ENCODE assay signal across 12 mouse cellular contexts in the genomic region with DNA sequence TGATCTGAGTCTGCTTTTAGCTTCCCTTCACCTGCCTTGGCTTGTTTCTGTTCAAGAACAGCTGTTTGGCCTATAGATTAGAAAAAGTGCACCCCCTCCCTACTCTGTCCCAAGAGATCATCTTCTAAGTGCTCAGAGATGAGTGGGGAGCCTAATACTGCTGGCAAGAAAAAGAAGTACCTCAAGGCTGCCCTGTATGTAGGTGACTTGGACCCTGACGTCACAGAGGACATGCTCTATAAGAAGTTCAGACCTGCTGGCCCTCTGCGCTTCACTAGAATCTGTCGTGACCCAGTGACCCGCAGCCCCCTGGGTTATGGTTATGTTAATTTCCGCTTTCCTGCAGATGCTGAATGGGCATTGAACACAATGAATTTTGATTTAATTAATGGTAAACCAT. TPM values are rescaled to one million over a fixed set of nuclear protein-coding genes. Genes with fewer than 3 reads are reported as not detected.
DNase-seq lines count a peak whose midpoint lies in the region; ATAC-seq lines count a peak whose summit lies in the region.
"Had no signal": no experiment of that assay in that cellular context is flagged by ENCODE, and none has a peak within 500 bp of the region (broad histone marks: within the 10 kb centered on the region; RNA-seq: fewer than 3 reads in every experiment).

No protein-coding gene starts in this region.

- no peak for ATAC-seq in intestine, embryonic 15.5 days
- ATAC-seq in intestine, embryonic 16.5 days, result no peak
- no peak for ATAC-seq in forebrain, embryonic 13.5 days
- ATAC-seq in hindbrain, embryonic 16.5 days, result no peak
- ATAC-seq in neural tube, embryonic 14.5 days (ENCODE audit: low read depth), result peak; percentile 35; the same call in 1 of the 2 replicates
- no peak for ATAC-seq in activated CD4-positive, CD25-positive, alpha-beta regulatory T cell, adult 4 months
- no peak for ATAC-seq in kidney, embryonic 14.5 days (ENCODE audit: low FRiP score, low TSS enrichment)

- H3K4me2 ChIP-seq in intestine, embryonic 15.5 days (replicated peaks), result 0 out of 2 replicates have a peak overlapping the region, but pooled peaks have one; percentile 56
- H3K4me2 ChIP-seq in intestine, embryonic 16.5 days (ENCODE audit: low read depth, low read length), result no peak overlapping the region
- peak overlapping the region; percentile 49 for H3K4me2 ChIP-seq in forebrain, embryonic 13.5 days
- H3K4me2 ChIP-seq in hindbrain, embryonic 16.5 days (ENCODE audit: low read length), result peak overlapping the region; percentile 54
- peak overlapping the region; percentile 41 for H3K4me2 ChIP-seq in neural tube, embryonic 14.5 days (ENCODE audit: low read depth, low read length)
- H3K4me2 ChIP-seq in kidney, embryonic 14.5 days (replicated peaks; ENCODE audit: low read depth, low read length), result no peak overlapping the region

- WGBS in intestine, embryonic 15.5 days, result 83% methylated on average over 5 of the region's 5 CpGs
- 81% methylated on average over 5 of the region's 5 CpGs for WGBS in intestine, embryonic 16.5 days
- 72% methylated on average over 5 of the region's 5 CpGs for WGBS in forebrain, embryonic 13.5 days
- WGBS in hindbrain, embryonic 16.5 days, result 53% methylated on average over 5 of the region's 5 CpGs
- WGBS in neural tube, embryonic 14.5 days, result 62% methylated on average over 5 of the region's 5 CpGs
- 88% methylated on average over 5 of the region's 5 CpGs for WGBS in kidney, embryonic 14.5 days

- no peaks in the 10 kb centered on the region for H3K4me1 ChIP-seq in intestine, embryonic 15.5 days (replicated peaks)
- no peaks in the 10 kb centered on the region for H3K4me1 ChIP-seq in intestine, embryonic 16.5 days (ENCODE audit: control insufficient read depth, insufficient read depth, low read length)
- no peaks in the 10 kb centered on the region for H3K4me1 ChIP-seq in forebrain, embryonic 13.5 days
- H3K4me1 ChIP-seq in hindbrain, embryonic 16.5 days (ENCODE audit: control insufficient read depth, insufficient read depth, low read depth, low read length), result no peaks in the 10 kb centered on the region; the same call in 1 of the 2 replicates
- no peaks in the 10 kb centered on the region for H3K4me1 ChIP-seq in neural tube, embryonic 14.5 days (ENCODE audit: control insufficient read depth, insufficient read depth, low read length)
- no peaks in the 10 kb centered on the region for H3K4me1 ChIP-seq in kidney, embryonic 14.5 days (ENCODE audit: control insufficient read depth, insufficient read depth, low read length)

- H3K9ac ChIP-seq in intestine, embryonic 15.5 days, result no peak overlapping the region
- H3K9ac ChIP-seq in intestine, embryonic 16.5 days (ENCODE audit: low read depth, low read length), result no peak overlapping the region
- H3K9ac ChIP-seq in forebrain, embryonic 13.5 days, result no peak overlapping the region
- no peak overlapping the region for H3K9ac ChIP-seq in hindbrain, embryonic 16.5 days (ENCODE audit: low read depth, low read length)
- H3K9ac ChIP-seq in neural tube, embryonic 14.5 days (replicated peaks; ENCODE audit: low read depth, low read length), result no peak overlapping the region; the same call in 1 of the 2 replicates
- H3K9ac ChIP-seq in kidney, embryonic 14.5 days (ENCODE audit: low read depth, low read length), result no peak overlapping the region

- intact Hi-C loops in heart, postnatal 25 days (cut with DNase I), result no loop called here

- H3K27me3 ChIP-seq in intestine, embryonic 15.5 days (replicated peaks), result no peaks in the 10 kb centered on the region
- no peaks in the 10 kb centered on the region for H3K27me3 ChIP-seq in intestine, embryonic 16.5 days (replicated peaks; ENCODE audit: control insufficient read depth, insufficient read depth, low read length)
- H3K27me3 ChIP-seq in forebrain, embryonic 13.5 days, result no peaks in the 10 kb centered on the region
- H3K27me3 ChIP-seq in hindbrain, embryonic 16.5 days (replicated peaks; ENCODE audit: control insufficient read depth, insufficient read depth, low read length), result no peaks in the 10 kb centered on the region
- no peaks in the 10 kb centered on the region for H3K27me3 ChIP-seq in neural tube, embryonic 14.5 days (ENCODE audit: control insufficient read depth, insufficient read depth, low read length)
- H3K27me3 ChIP-seq in kidney, embryonic 14.5 days (ENCODE audit: control insufficient read depth, insufficient read depth, low read length), result no peaks in the 10 kb centered on the region
- H3K27me3 ChIP-seq: CH12.LX had no signal

- no peaks in the 10 kb centered on the region for H3K9me3 ChIP-seq in intestine, embryonic 15.5 days
- H3K9me3 ChIP-seq in intestine, embryonic 16.5 days (ENCODE audit: control insufficient read depth, low read length), result no peaks in the 10 kb centered on the region
- no peaks in the 10 kb centered on the region for H3K9me3 ChIP-seq in forebrain, embryonic 13.5 days (replicated peaks)
- no peaks in the 10 kb centered on the region for H3K9me3 ChIP-seq in hindbrain, embryonic 16.5 days (ENCODE audit: control insufficient read depth, low read length)
- no peaks in the 10 kb centered on the region for H3K9me3 ChIP-seq in neural tube, embryonic 14.5 days (ENCODE audit: control insufficient read depth, low read length)
- H3K9me3 ChIP-seq in kidney, embryonic 14.5 days (ENCODE audit: control insufficient read depth, low read length), result no peaks in the 10 kb centered on the region

- H3K27ac ChIP-seq in intestine, embryonic 15.5 days, result no peak overlapping the region
- H3K27ac ChIP-seq in intestine, embryonic 16.5 days (ENCODE audit: low read length), result no peak overlapping the region
- H3K27ac ChIP-seq in forebrain, embryonic 13.5 days, result no peak overlapping the region
- H3K27ac ChIP-seq in hindbrain, embryonic 16.5 days (ENCODE audit: low read depth, low read length), result peak overlapping the region; percentile 89
- H3K27ac ChIP-seq in neural tube, embryonic 14.5 days (ENCODE audit: low read depth, low read length), result peak overlapping the region; percentile 88
- no peak overlapping the region for H3K27ac ChIP-seq in kidney, embryonic 14.5 days (ENCODE audit: low read depth, low read length)

- no peak overlapping the region for H3K4me3 ChIP-seq in intestine, embryonic 15.5 days (replicated peaks)
- H3K4me3 ChIP-seq in intestine, embryonic 16.5 days (ENCODE audit: low read length), result no peak overlapping the region
- peak overlapping the region; percentile 44 for H3K4me3 ChIP-seq in forebrain, embryonic 13.5 days
- peak overlapping the region; percentile 8; the same call in 1 of the 2 replicates for H3K4me3 ChIP-seq in hindbrain, embryonic 16.5 days (ENCODE audit: low read length)
- H3K4me3 ChIP-seq in neural tube, embryonic 14.5 days (ENCODE audit: low read depth, low read length), result peak overlapping the region; percentile 40; the same call in 1 of the 2 replicates
- H3K4me3 ChIP-seq in kidney, embryonic 14.5 days (ENCODE audit: low read length), result no peak overlapping the region

- DNase-seq in heart, postnatal 25 days (ENCODE audit: low spot score), result no peak
- DNase-seq: heart, postnatal 14 days had no signal

- H3K36me3 ChIP-seq in intestine, embryonic 15.5 days, result no peaks in the 10 kb centered on the region
- H3K36me3 ChIP-seq in intestine, embryonic 16.5 days (ENCODE audit: control insufficient read depth, insufficient read depth, low read length), result no peaks in the 10 kb centered on the region
- no peaks in the 10 kb centered on the region for H3K36me3 ChIP-seq in forebrain, embryonic 13.5 days (ENCODE audit: poor library complexity, severe bottlenecking)
- H3K36me3 ChIP-seq in hindbrain, embryonic 16.5 days (ENCODE audit: control insufficient read depth, insufficient read depth, low read length), result no peaks in the 10 kb centered on the region
- H3K36me3 ChIP-seq in neural tube, embryonic 14.5 days (ENCODE audit: control insufficient read depth, insufficient read depth, low read length), result no peaks in the 10 kb centered on the region
- no peaks in the 10 kb centered on the region for H3K36me3 ChIP-seq in kidney, embryonic 14.5 days (ENCODE audit: control insufficient read depth, insufficient read depth, low read length)

RNA-seq across cellular contexts. Expression of gene Pabpc5, which starts 0.9 kb away (rescaled TPM):
- polyA plus RNA-seq in intestine, embryonic 15.5 days (2015; fragmentation: Nextera tagmentation; extraction: Ambion mirVana), result 0.21 and 0.34 TPM in 2 replicates
- 0.10 and 0.20 TPM in 2 replicates for polyA plus RNA-seq in intestine, embryonic 16.5 days (2015; fragmentation: Nextera tagmentation; extraction: Ambion mirVana)
- polyA plus RNA-seq in forebrain, embryonic 13.5 days (2015; fragmentation: Nextera tagmentation; extraction: Ambion mirVana), result 0.49 and 0.78 TPM in 2 replicates
- 1.4 and 1.6 TPM in 2 replicates for polyA plus RNA-seq in hindbrain, embryonic 16.5 days (2015; fragmentation: Nextera tagmentation; extraction: Ambion mirVana)
- polyA plus RNA-seq in neural tube, embryonic 14.5 days (2014; fragmentation: Nextera tagmentation; extraction: Ambion mirVana), result 3.0 and 3.7 TPM in 2 replicates
- not detected for polyA plus RNA-seq in activated CD4-positive, CD25-positive, alpha-beta regulatory T cell, adult 4 months (2017; shearing (Covaris generic))
- 0.20 and 0.40 TPM in 2 replicates for polyA plus RNA-seq in kidney, embryonic 14.5 days (2014; fragmentation: Nextera tagmentation; extraction: Ambion mirVana)
- under 1 TPM in 1 of 2 experiments, not detected in 1; 0.11 TPM for total RNA-seq in heart, postnatal 25 days (2021)
- total RNA-seq: CH12.LX; megakaryocyte, adult 5-6 weeks had no signal
- polyA plus RNA-seq: large intestine, adult 2 months had no signal

Comparison
In these comparisons a context has a peak if more than half of its experiments do, and no peak if none do; other contexts are left out.
1. H3K4me2 ChIP-seq: peak in intestine, embryonic 15.5 days (single experiment), forebrain, embryonic 13.5 days (single experiment), hindbrain, embryonic 16.5 days (single experiment) and neural tube, embryonic 14.5 days (single experiment); none in intestine, embryonic 16.5 days (single experiment) and kidney, embryonic 14.5 days (single experiment).
2. H3K27ac ChIP-seq: peak in hindbrain, embryonic 16.5 days (single experiment) and neural tube, embryonic 14.5 days (single experiment); none in intestine, embryonic 15.5 days (single experiment), intestine, embryonic 16.5 days (single experiment), forebrain, embryonic 13.5 days (single experiment) and kidney, embryonic 14.5 days (single experiment).
3. H3K4me3 ChIP-seq: peak in forebrain, embryonic 13.5 days (single experiment), hindbrain, embryonic 16.5 days (single experiment) and neural tube, embryonic 14.5 days (single experiment); none in intestine, embryonic 15.5 days (single experiment), intestine, embryonic 16.5 days (single experiment) and kidney, embryonic 14.5 days (single experiment).